Mouse (Mus musculus): ENCODE measurements around the gene Aagab. TPM values are rescaled to one million over a fixed set of nuclear protein-coding genes. Genes with fewer than 3 reads are reported as not detected.

Aagab gene
- polyA plus RNA-seq, 1 experiment = 16.2 TPM

DNA sequence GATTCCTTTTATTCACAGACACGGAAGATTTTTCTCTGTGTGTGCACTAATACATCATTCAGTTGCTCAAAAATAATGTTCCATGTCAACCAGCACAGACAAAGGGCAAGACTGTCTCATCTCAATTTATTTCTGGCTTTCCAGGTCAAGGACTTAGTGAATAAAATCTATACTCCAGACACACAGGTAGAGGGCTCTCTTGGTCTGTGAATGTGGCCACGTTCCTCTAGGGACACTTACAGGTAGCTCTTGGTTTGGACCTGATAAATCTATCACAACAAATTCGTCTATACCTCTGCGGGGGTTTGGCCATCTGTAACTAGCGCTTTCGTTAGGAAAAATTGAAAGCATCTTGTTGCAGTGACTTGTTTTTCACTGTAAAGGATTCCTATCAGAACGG is 29.6 kb upstream of the Aagab start:
- Histone ChIP-seq H3K4me3 (ENCODE audit: insufficient read depth, low read length) (no peak overlapping the region), H3K4me1 (ENCODE audit: control insufficient read depth, insufficient read depth, low read length) (peaks cover 6% of the 10 kb centered on the region; the same call in 1 of the 2 replicates), H3K27ac (ENCODE audit: insufficient read depth, low read length) (no peak overlapping the region)
- TF ChIP-seq POLR2A (IDR thresholded peaks at IDR 0.05; ENCODE audit: low read depth, low read length) (no peak), CTCF (IDR thresholded peaks at IDR 0.05; ENCODE audit: borderline replicate concordance, insufficient read depth, low read length) (no peak)

DNA sequence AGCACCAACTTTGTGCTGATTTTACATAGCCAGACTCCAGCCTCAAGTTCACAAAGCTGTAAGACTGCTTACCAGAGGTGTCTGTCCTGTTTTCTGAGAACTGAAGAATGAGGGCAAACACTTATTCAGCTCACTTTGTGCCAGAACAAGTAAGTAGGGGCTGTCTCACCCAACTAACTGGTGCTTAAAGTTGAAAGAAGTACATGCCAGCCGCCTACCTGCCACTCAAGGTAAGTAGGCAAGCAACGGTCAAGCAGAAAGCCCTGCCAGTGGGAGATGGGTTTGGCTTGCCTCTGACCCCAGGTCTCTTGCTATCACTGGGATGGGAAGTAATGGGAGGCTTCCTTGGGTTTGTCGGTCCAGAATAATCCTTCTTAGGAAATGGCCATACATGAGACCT is 25.0 kb upstream of the Aagab start:
- Histone ChIP-seq H3K4me1 (ENCODE audit: control insufficient read depth, insufficient read depth, low read length) (peaks cover 7% of the 10 kb centered on the region), H3K4me3 (ENCODE audit: insufficient read depth, low read length) (no peak overlapping the region), H3K27ac (ENCODE audit: insufficient read depth, low read length) (no peak overlapping the region)
- no peak for TF ChIP-seq POLR2A (IDR thresholded peaks at IDR 0.05; ENCODE audit: low read depth, low read length)
- TF ChIP-seq CTCF (IDR thresholded peaks at IDR 0.05; ENCODE audit: borderline replicate concordance, insufficient read depth, low read length) = no peak

DNA sequence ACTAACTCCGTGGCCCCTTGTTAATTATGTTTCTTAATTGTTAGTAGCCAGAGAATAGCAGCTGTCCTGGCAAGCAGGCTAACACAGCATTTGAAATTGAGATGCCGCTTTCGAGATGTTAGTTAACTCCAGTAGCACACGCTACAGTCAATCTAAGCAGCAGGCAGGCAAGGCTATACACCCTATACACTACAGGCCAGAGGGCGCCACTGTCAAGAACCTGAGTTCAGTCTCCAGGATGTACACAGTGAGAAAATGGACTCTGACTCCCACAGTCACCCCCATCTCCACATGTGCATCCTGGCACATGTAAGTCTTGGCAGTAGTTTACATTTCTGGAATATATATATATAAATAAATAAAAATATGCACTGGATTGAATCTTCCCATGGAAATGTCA is 22.8 kb upstream of the Aagab start:
- no peak overlapping the region for H3K4me3 ChIP-seq (ENCODE audit: insufficient read depth, low read length)
- TF ChIP-seq CTCF (IDR thresholded peaks at IDR 0.05; ENCODE audit: borderline replicate concordance, insufficient read depth, low read length) = peak; percentile 3; the same call in 1 of the 2 replicates
- no peak for TF ChIP-seq POLR2A (IDR thresholded peaks at IDR 0.05; ENCODE audit: low read depth, low read length)
- H3K27ac ChIP-seq (ENCODE audit: insufficient read depth, low read length) = no peak overlapping the region
- H3K4me1 ChIP-seq (ENCODE audit: control insufficient read depth, insufficient read depth, low read length) = peaks cover 7% of the 10 kb centered on the region

DNA sequence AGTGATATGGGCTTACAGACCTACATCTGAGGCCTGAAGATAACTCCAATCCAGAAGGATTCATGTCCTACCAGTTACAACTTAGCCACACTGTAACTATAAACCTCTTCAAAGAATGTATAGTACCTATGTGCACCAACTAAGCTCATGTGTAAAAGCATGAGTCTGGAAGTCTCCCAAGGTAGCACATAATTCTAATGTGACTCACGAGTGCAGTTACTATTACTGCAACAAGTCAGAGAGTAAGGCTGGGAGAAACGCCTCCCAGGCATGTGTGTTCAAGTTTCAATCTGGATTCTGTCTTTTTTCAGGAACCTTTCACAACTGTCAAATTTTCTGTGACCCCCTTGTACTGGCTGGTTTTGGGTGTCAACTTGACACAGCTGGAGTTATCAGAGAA is 22.4 kb upstream of the Aagab start:
- TF ChIP-seq POLR2A (IDR thresholded peaks at IDR 0.05; ENCODE audit: low read depth, low read length) (no peak), CTCF (IDR thresholded peaks at IDR 0.05; ENCODE audit: borderline replicate concordance, insufficient read depth, low read length) (no peak)
- Histone ChIP-seq H3K27ac (ENCODE audit: insufficient read depth, low read length) (peak overlapping the region; percentile 62), H3K4me1 (ENCODE audit: control insufficient read depth, insufficient read depth, low read length) (peaks cover 7% of the 10 kb centered on the region), H3K4me3 (ENCODE audit: insufficient read depth, low read length) (no peak overlapping the region)

DNA sequence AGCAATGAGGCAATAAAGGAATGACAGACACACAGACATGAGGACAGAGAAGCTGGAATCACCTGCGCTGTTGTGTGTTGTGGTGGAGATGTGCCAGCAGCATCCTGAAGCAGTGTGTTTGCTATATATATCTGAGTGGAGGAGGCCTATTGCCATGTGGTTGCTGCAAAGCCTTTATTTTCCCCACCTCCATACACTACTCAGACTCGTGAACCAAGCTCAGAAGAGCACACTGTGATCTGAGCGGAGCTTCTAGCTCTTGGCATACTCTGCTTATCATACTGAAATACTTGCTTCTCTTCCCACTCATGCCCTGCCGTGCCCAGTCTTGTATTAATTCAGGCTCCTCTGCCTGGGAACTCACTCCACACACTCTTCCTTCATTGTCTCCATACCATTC is 20.7 kb upstream of the Aagab start:
- H3K4me1 ChIP-seq (ENCODE audit: control insufficient read depth, insufficient read depth, low read length) = peaks cover 7% of the 10 kb centered on the region
- H3K27ac ChIP-seq (ENCODE audit: insufficient read depth, low read length) = no peak overlapping the region
- TF ChIP-seq CTCF (IDR thresholded peaks at IDR 0.05; ENCODE audit: borderline replicate concordance, insufficient read depth, low read length) (no peak), POLR2A (IDR thresholded peaks at IDR 0.05; ENCODE audit: low read depth, low read length) (no peak)
- H3K4me3 ChIP-seq (ENCODE audit: insufficient read depth, low read length) = no peak overlapping the region

DNA sequence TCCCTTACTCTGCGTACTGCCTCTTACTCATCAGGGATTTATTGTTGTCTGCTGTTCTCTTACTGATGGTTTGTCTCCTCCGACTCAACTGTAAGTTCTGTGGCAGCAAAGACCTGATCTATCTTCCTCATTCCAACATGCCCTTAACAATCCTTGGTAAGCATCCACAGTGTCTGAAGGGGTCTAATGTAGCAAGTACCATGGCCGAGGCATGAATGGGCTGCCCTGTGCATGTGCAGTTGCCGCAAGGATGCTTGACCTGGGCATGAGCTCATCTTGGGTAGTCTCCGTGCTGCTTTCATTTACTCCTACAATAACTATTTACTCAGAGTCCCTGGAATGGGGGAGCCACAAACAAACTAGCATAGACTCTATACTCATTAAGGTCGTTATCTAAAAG is 17.2 kb upstream of the Aagab start:
- H3K4me3 ChIP-seq (ENCODE audit: insufficient read depth, low read length) = no peak overlapping the region
- no peak for TF ChIP-seq CTCF (IDR thresholded peaks at IDR 0.05; ENCODE audit: borderline replicate concordance, insufficient read depth, low read length)
- no peak for TF ChIP-seq POLR2A (IDR thresholded peaks at IDR 0.05; ENCODE audit: low read depth, low read length)
- no peak overlapping the region for H3K27ac ChIP-seq (ENCODE audit: insufficient read depth, low read length)
- peaks cover 6% of the 10 kb centered on the region for H3K4me1 ChIP-seq (ENCODE audit: control insufficient read depth, insufficient read depth, low read length)

DNA sequence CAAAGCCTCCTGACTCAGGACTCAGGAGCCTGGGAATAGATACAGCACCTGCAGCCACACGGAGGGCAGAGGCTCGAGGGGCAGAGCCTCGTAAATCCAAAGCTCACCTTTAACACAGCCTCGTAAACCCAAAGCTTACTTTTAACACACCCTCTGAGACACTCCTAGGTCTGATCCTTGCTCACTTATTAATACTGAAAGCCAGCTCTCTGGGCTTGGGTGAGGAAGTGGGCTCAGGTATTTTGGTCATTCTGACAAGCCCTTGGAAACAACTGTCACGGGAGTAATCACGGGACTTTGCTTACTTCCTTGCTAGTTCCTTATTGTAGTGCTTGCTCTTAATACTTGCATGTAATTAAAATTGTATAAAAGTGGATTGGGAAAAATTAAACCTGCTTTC is 13.3 kb upstream of the Aagab start:
- TF ChIP-seq POLR2A (IDR thresholded peaks at IDR 0.05; ENCODE audit: low read depth, low read length) = no peak
- Histone ChIP-seq H3K4me1 (ENCODE audit: control insufficient read depth, insufficient read depth, low read length) (no peaks in the 10 kb centered on the region), H3K27ac (ENCODE audit: insufficient read depth, low read length) (no peak overlapping the region), H3K4me3 (ENCODE audit: insufficient read depth, low read length) (no peak overlapping the region)

DNA sequence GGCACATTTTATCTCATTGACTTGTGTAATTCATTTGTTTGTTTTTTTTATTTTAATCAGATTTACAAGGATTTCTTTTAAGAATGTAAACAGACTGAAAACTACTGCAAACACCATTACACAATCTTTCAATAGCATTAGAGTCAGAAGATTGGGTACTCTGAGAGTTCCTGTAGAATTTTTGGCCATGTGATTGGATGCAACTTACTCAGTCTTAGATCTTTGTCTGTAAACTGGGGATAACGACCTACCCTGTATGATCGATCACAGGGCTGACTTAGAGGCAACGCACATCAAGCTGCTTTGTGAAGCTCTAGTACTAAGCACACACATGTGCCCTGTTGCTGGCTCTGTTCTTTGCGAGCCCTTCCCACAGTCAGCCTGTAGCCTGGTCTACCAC is 11.9 kb upstream of the Aagab start:
- TF ChIP-seq CTCF (IDR thresholded peaks at IDR 0.05; ENCODE audit: borderline replicate concordance, insufficient read depth, low read length) = no peak
- TF ChIP-seq POLR2A (IDR thresholded peaks at IDR 0.05; ENCODE audit: low read depth, low read length) = no peak
- Histone ChIP-seq H3K4me3 (ENCODE audit: insufficient read depth, low read length) (no peak overlapping the region), H3K27ac (ENCODE audit: insufficient read depth, low read length) (no peak overlapping the region), H3K4me1 (ENCODE audit: control insufficient read depth, insufficient read depth, low read length) (no peaks in the 10 kb centered on the region)

DNA sequence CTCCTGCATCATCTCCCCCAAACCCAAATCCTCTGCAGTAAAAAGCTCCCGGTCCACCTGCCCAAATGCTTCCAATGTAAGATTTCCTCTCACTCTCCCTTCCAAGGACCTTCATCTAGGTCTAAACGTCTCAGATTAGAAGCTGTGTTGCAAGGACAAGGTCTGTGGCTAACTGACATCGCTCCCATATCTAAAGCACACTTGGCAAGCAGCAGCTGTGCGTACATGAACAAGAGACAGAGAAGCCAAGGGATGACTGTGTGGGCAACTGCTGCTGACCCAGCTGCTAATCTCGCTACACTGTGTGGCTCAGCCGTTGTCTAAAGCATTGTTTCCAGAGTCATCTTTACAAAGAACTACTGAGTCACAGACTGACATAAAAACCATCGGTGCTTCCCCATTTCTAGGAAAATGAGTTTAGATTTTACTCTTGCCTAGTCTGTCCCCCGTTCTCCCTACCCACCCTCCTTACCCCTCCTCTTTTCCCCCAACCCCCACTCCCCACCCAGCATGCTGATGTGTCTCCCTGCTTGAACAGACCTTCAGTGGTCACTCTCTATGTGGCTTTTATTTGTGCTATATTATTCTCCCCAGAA is 10.7 kb upstream of the Aagab start:
- Histone ChIP-seq H3K4me1 (ENCODE audit: control insufficient read depth, insufficient read depth, low read length) (no peaks in the 10 kb centered on the region), H3K27ac (ENCODE audit: insufficient read depth, low read length) (no peak overlapping the region), H3K4me3 (ENCODE audit: insufficient read depth, low read length) (no peak overlapping the region)
- no peak for TF ChIP-seq POLR2A (IDR thresholded peaks at IDR 0.05; ENCODE audit: low read depth, low read length)
- no peak for TF ChIP-seq CTCF (IDR thresholded peaks at IDR 0.05; ENCODE audit: borderline replicate concordance, insufficient read depth, low read length)

DNA sequence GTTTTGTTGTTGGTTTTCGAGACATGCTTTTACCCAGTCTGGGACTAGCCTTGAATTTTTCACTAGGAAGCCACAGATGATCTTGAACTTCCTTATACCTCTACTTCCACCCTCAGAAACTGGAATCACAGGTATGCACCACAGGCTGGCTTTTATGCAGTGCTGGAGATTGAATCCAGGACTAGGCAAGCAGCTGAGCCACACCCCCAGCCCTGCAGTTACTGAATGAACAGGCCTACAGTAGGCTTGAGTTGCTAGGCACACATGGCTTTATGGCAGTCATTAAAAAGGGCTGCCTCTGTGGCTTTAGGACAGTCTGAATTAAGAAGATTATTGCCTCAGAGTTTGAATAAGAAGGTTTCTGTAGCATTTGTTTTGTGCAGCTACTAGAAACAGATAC is 7.4 kb upstream of the Aagab start:
- TF ChIP-seq CTCF (IDR thresholded peaks at IDR 0.05; ENCODE audit: borderline replicate concordance, insufficient read depth, low read length) (no peak), POLR2A (IDR thresholded peaks at IDR 0.05; ENCODE audit: low read depth, low read length) (no peak)
- Histone ChIP-seq H3K4me1 (ENCODE audit: control insufficient read depth, insufficient read depth, low read length) (no peaks in the 10 kb centered on the region), H3K27ac (ENCODE audit: insufficient read depth, low read length) (no peak overlapping the region), H3K4me3 (ENCODE audit: insufficient read depth, low read length) (no peak overlapping the region)

DNA sequence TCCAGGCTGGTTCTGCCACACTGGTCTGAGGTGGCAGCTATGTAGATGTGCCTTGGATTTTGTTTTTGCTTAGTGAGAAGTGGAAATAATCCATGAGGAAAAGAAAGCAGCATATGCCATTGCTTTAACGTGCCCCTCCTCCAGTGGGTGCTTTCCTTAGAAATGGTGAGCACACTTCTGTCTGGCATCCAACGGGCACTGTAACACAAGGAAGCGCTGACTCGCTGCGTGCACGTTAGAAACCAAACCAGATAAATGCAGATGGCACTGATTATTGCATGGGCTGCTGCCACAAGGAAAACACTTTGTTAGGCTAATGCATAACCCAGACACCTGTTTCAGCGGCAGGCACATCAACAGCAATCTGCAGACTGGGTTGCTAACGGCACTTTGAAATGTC is 6.8 kb upstream of the Aagab start:
- Histone ChIP-seq H3K27ac (ENCODE audit: insufficient read depth, low read length) (no peak overlapping the region), H3K4me3 (ENCODE audit: insufficient read depth, low read length) (no peak overlapping the region), H3K4me1 (ENCODE audit: control insufficient read depth, insufficient read depth, low read length) (no peaks in the 10 kb centered on the region)
- TF ChIP-seq CTCF (IDR thresholded peaks at IDR 0.05; ENCODE audit: borderline replicate concordance, insufficient read depth, low read length) (no peak), POLR2A (IDR thresholded peaks at IDR 0.05; ENCODE audit: low read depth, low read length) (no peak)
